9 mouse cellular contexts compared by ENCODE assay signal in genomic region chr2:6594160-6594559, GRCm38 (mm10).
A peak's percentile ranks its signal among the peaks of the same experiment; 100 is the strongest.
DNase-seq lines count a peak whose midpoint lies in the region; ATAC-seq and TF ChIP-seq lines count a peak whose summit lies in the region.
"Had no signal": no experiment of that assay in that cellular context is flagged by ENCODE, and none has a peak within 500 bp of the region (broad histone marks: within the 10 kb centered on the region; RNA-seq: fewer than 3 reads in every experiment).

No protein-coding gene starts in this region.

- no peaks in the 10 kb centered on the region for H3K79me2 ChIP-seq in heart, adult 2 months (replicated peaks; ENCODE audit: control insufficient read depth, insufficient read depth, low read length)

- H3K27ac ChIP-seq in layer of hippocampus, adult 2 months = peak overlapping the region; percentile 87
- peak overlapping the region; percentile 60 for H3K27ac ChIP-seq in hindbrain, embryonic 12.5 days
- H3K27ac ChIP-seq in midbrain, postnatal 0 days (ENCODE audit: low read depth, low read length) = no peak overlapping the region; the same call in 1 of the 2 replicates
- no peak overlapping the region for H3K27ac ChIP-seq in heart, adult 2 months

- H3K27me3 ChIP-seq in hindbrain, embryonic 12.5 days = no peaks in the 10 kb centered on the region
- no peaks in the 10 kb centered on the region for H3K27me3 ChIP-seq in midbrain, postnatal 0 days (ENCODE audit: insufficient read depth, low read length)
- no peaks in the 10 kb centered on the region for H3K27me3 ChIP-seq in heart, adult 2 months (ENCODE audit: control insufficient read depth, insufficient read depth, low read length)

- ATAC-seq in hindbrain, embryonic 12.5 days (ENCODE audit: low FRiP score) = peak; percentile 42
- no peak for ATAC-seq in midbrain, postnatal 0 days (ENCODE audit: low FRiP score)

- no peaks in the 10 kb centered on the region for H3K9me3 ChIP-seq in hindbrain, embryonic 12.5 days (replicated peaks)
- no peaks in the 10 kb centered on the region for H3K9me3 ChIP-seq in midbrain, postnatal 0 days (ENCODE audit: low read length)

- no peak for TF ChIP-seq POLR2A in heart, adult 2 months (IDR thresholded peaks at IDR 0.05; ENCODE audit: insufficient read depth, low read depth, low read length)

- no peak for DNase-seq in layer of hippocampus, adult 2 months (ENCODE audit: low spot score in 2 of 2)
- DNase-seq in layer of hippocampus, adult 8-10 months (ENCODE audit: low spot score in 2 of 2) = no peak
- peak; percentile 28 for DNase-seq in cerebellum, adult 9-11 months
- peak; percentile 28 for DNase-seq in midbrain, postnatal 0 days (ENCODE audit: low spot score)
- DNase-seq in heart, adult 2 months = no peak
- DNase-seq in adipocyte (ENCODE audit: low spot score) = no peak
- DNase-seq in kidney, postnatal 14 days = no peak
- DNase-seq: lung, adult 2 months had no signal

- H3K4me1 ChIP-seq in hindbrain, embryonic 12.5 days = peaks cover 16% of the 10 kb centered on the region
- no peaks in the 10 kb centered on the region; the same call in 1 of the 2 replicates for H3K4me1 ChIP-seq in midbrain, postnatal 0 days (ENCODE audit: insufficient read depth, low read length)
- H3K4me1 ChIP-seq in heart, adult 2 months (ENCODE audit: control insufficient read depth, insufficient read depth, low read length) = no peaks in the 10 kb centered on the region

- no peak for TF ChIP-seq CTCF in layer of hippocampus, adult 2 months (conservative IDR thresholded peaks at IDR 0.05)
- TF ChIP-seq CTCF in midbrain, postnatal 0 days (IDR thresholded peaks at IDR 0.05) = no peak
- TF ChIP-seq CTCF in heart, adult 2 months (IDR thresholded peaks at IDR 0.05) = no peak

- WGBS in hindbrain, embryonic 12.5 days = 44% methylated on average over 3 of the region's 3 CpGs
- 53% methylated on average over 3 of the region's 3 CpGs for WGBS in midbrain, postnatal 0 days
- 85% methylated on average over 3 of the region's 3 CpGs for WGBS in heart, adult 2 months

- no peak overlapping the region for H3K9ac ChIP-seq in hindbrain, embryonic 12.5 days
- H3K9ac ChIP-seq in midbrain, postnatal 0 days (replicated peaks; ENCODE audit: low read length, poor library complexity, severe bottlenecking) = no peak overlapping the region
- H3K9ac ChIP-seq in heart, adult 2 months (ENCODE audit: low read depth, low read length) = no peak overlapping the region

- no peak overlapping the region for H3K4me2 ChIP-seq in hindbrain, embryonic 12.5 days (replicated peaks)
- no peak overlapping the region for H3K4me2 ChIP-seq in midbrain, postnatal 0 days (ENCODE audit: low read depth, low read length, poor library complexity, severe bottlenecking)

- TF ChIP-seq EP300 in heart, adult 2 months (IDR thresholded peaks at IDR 0.05; ENCODE audit: insufficient read depth, low read depth, low read length) = no peak

- 0 out of 2 replicates have a peak, but pooled peaks cover 3% of the 10 kb centered on the region for H3K36me3 ChIP-seq in hindbrain, embryonic 12.5 days
- H3K36me3 ChIP-seq in midbrain, postnatal 0 days (ENCODE audit: insufficient read depth, low read length) = peaks cover 3% of the 10 kb centered on the region; the same call in 1 of the 2 replicates
- H3K36me3 ChIP-seq in heart, adult 2 months (ENCODE audit: control insufficient read depth, insufficient read depth, low read length) = no peaks in the 10 kb centered on the region; the same call in 1 of the 2 replicates

- intact Hi-C loops in heart, adult 2 months (cut with DNase I) = no loop called here

- H3K4me3 ChIP-seq in layer of hippocampus, adult 2 months = no peak overlapping the region
- H3K4me3 ChIP-seq in hindbrain, embryonic 12.5 days = no peak overlapping the region
- H3K4me3 ChIP-seq in midbrain, postnatal 0 days (ENCODE audit: low read depth, low read length) = no peak overlapping the region
- H3K4me3 ChIP-seq in heart, adult 2 months = no peak overlapping the region

Comparison
In these comparisons a context has a peak if more than half of its experiments do, and no peak if none do; other contexts are left out.
1. DNase-seq: peak in cerebellum, adult 9-11 months (single experiment) and midbrain, postnatal 0 days (single experiment); none in layer of hippocampus, adult 2 months (0 of 2), layer of hippocampus, adult 8-10 months (0 of 2), heart, adult 2 months (0 of 2), adipocyte (single experiment) and kidney, postnatal 14 days (single experiment).
2. H3K27ac ChIP-seq: peak in layer of hippocampus, adult 2 months (single experiment) and hindbrain, embryonic 12.5 days (single experiment); none in midbrain, postnatal 0 days (single experiment) and heart, adult 2 months (single experiment).